31 mouse cellular contexts compared by ENCODE assay signal in the genomic region with DNA sequence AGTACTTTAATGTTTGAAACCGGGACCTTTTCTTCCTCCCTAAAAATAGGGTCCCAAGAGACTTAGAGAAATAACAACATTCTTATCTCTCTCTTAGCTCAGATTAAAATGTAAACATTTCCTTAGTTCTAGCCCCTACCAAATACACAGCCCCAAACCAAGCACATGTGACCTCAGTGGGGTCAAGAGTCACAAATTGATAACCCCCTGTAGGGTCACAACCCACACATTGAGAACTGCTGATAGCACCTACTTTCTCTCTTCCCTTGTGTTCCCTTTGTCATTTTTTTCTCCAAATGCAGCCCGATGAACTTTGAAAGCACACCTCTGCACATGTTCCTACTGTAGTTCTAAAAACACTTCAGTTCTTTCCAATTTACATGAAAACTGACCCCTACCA. TPM values are rescaled to one million over a fixed set of nuclear protein-coding genes. Genes with fewer than 3 reads are reported as not detected.
DNase-seq lines count a peak whose midpoint lies in the region; ATAC-seq and TF ChIP-seq lines count a peak whose summit lies in the region.
"Had no signal": no experiment of that assay in that cellular context is flagged by ENCODE, and none has a peak within 500 bp of the region (broad histone marks: within the 10 kb centered on the region; RNA-seq: fewer than 3 reads in every experiment).

No protein-coding gene starts in this region.

- no peak for DNase-seq in liver, embryonic 11.5 days (ENCODE audit: low spot score)
- no peak for DNase-seq in liver, postnatal 0 days
- DNase-seq in stomach, postnatal 0 days (ENCODE audit: low spot score) = no peak
- DNase-seq in yolk sac, embryonic 10.5 days (ENCODE audit: low spot score) = peak; percentile 42
- no peak for DNase-seq in cerebellum, postnatal 36 days
- DNase-seq: adrenal gland, adult 2 months; adrenal gland, postnatal 14 days; cerebellum, adult 11 months; cerebellum, adult 2 months; cerebellum, adult 9-11 months; cerebellum, postnatal 25 days; embryo, embryonic 11 days; forebrain, postnatal 0 days; gastrocnemius, adult 2 months; gastrocnemius, postnatal 14 days; heart, adult 11 months; heart, postnatal 10 days; heart, postnatal 36 days had no signal

- no peak overlapping the region for H3K27ac ChIP-seq in liver, embryonic 11.5 days (ENCODE audit: low read depth, low read length)
- no peak overlapping the region for H3K27ac ChIP-seq in liver, postnatal 0 days (ENCODE audit: low read depth)
- no peak overlapping the region for H3K27ac ChIP-seq in stomach, embryonic 14.5 days (ENCODE audit: low read length)
- H3K27ac ChIP-seq in stomach, postnatal 0 days (replicated peaks) = no peak overlapping the region
- H3K27ac ChIP-seq: gastrocnemius, adult 2 months; heart, embryonic 15.5 days; hindbrain, embryonic 10.5 days; hindbrain, embryonic 13.5 days; hindbrain, postnatal 0 days had no signal

- no peaks in the 10 kb centered on the region for H3K4me1 ChIP-seq in liver, embryonic 11.5 days (replicated peaks; ENCODE audit: control insufficient read depth, insufficient read depth, low read length)
- H3K4me1 ChIP-seq in liver, postnatal 0 days (ENCODE audit: insufficient read depth) = no peaks in the 10 kb centered on the region
- no peaks in the 10 kb centered on the region for H3K4me1 ChIP-seq in stomach, embryonic 14.5 days (ENCODE audit: control insufficient read depth, insufficient read depth, low read length)
- no peaks in the 10 kb centered on the region for H3K4me1 ChIP-seq in stomach, postnatal 0 days (replicated peaks; ENCODE audit: control insufficient read depth, insufficient read depth)
- H3K4me1 ChIP-seq: heart, embryonic 15.5 days; hindbrain, embryonic 10.5 days; hindbrain, embryonic 13.5 days had no signal

- no peaks in the 10 kb centered on the region for H3K27me3 ChIP-seq in liver, embryonic 11.5 days (replicated peaks; ENCODE audit: control insufficient read depth, insufficient read depth, low read length)
- H3K27me3 ChIP-seq in liver, postnatal 0 days (ENCODE audit: insufficient read depth, low read length) = no peaks in the 10 kb centered on the region
- no peaks in the 10 kb centered on the region for H3K27me3 ChIP-seq in stomach, embryonic 14.5 days (ENCODE audit: control insufficient read depth, insufficient read depth, low read length)
- H3K27me3 ChIP-seq in stomach, postnatal 0 days (ENCODE audit: control insufficient read depth, insufficient read depth, low read length) = no peaks in the 10 kb centered on the region
- H3K27me3 ChIP-seq: heart, embryonic 15.5 days; hindbrain, embryonic 13.5 days had no signal

- WGBS in liver, embryonic 11.5 days = 43% methylated on average over 2 of the region's 2 CpGs
- WGBS in liver, postnatal 0 days (ENCODE audit: insufficient replicate concordance) = 40% methylated on average over 2 of the region's 2 CpGs
- WGBS in stomach, embryonic 14.5 days = 18% methylated on average over 2 of the region's 2 CpGs
- 25% methylated on average over 2 of the region's 2 CpGs for WGBS in stomach, postnatal 0 days

- ATAC-seq in liver, embryonic 11.5 days (replicated peaks; ENCODE audit: low FRiP score) = peak; percentile 71
- no peak for ATAC-seq in liver, postnatal 0 days
- peak; percentile 37; the same call in 1 of the 2 replicates for ATAC-seq in stomach, embryonic 14.5 days (ENCODE audit: insufficient number of reproducible peaks, insufficient read depth, low FRiP score, low read depth)
- ATAC-seq in stomach, postnatal 0 days (ENCODE audit: low FRiP score, low TSS enrichment) = no peak
- ATAC-seq: CD4-positive, CD25-positive, alpha-beta regulatory T cell, adult 4 months; forebrain, embryonic 14.5 days; forebrain, postnatal 0 days; hindbrain, postnatal 0 days had no signal

- no peaks in the 10 kb centered on the region for H3K9me3 ChIP-seq in liver, embryonic 11.5 days (ENCODE audit: control insufficient read depth, low read length)
- no peaks in the 10 kb centered on the region; the same call in 1 of the 2 replicates for H3K9me3 ChIP-seq in liver, postnatal 0 days (ENCODE audit: low read length)
- no peaks in the 10 kb centered on the region for H3K9me3 ChIP-seq in stomach, embryonic 14.5 days (ENCODE audit: control insufficient read depth, low read depth, low read length)
- H3K9me3 ChIP-seq in stomach, postnatal 0 days (ENCODE audit: control insufficient read depth, low read length) = no peaks in the 10 kb centered on the region
- H3K9me3 ChIP-seq: heart, embryonic 15.5 days; hindbrain, embryonic 10.5 days; hindbrain, embryonic 13.5 days had no signal

- no peaks in the 10 kb centered on the region for H3K36me3 ChIP-seq in liver, embryonic 11.5 days (ENCODE audit: control insufficient read depth, insufficient read depth, low read length)
- no peaks in the 10 kb centered on the region for H3K36me3 ChIP-seq in liver, postnatal 0 days (replicated peaks; ENCODE audit: insufficient read depth, low read length)
- no peaks in the 10 kb centered on the region for H3K36me3 ChIP-seq in stomach, embryonic 14.5 days (ENCODE audit: control insufficient read depth, insufficient read depth, low read length)
- H3K36me3 ChIP-seq in stomach, postnatal 0 days (ENCODE audit: control insufficient read depth, insufficient read depth, low read length) = no peaks in the 10 kb centered on the region
- H3K36me3 ChIP-seq: heart, embryonic 15.5 days; hindbrain, embryonic 10.5 days; hindbrain, embryonic 13.5 days had no signal

- no peak overlapping the region for H3K4me2 ChIP-seq in liver, embryonic 11.5 days
- H3K4me2 ChIP-seq in liver, postnatal 0 days (ENCODE audit: low read depth, low read length) = no peak overlapping the region
- no peak overlapping the region for H3K4me2 ChIP-seq in stomach, embryonic 14.5 days (replicated peaks; ENCODE audit: low read depth, low read length)
- no peak overlapping the region for H3K4me2 ChIP-seq in stomach, postnatal 0 days (replicated peaks; ENCODE audit: low read depth)
- H3K4me2 ChIP-seq: heart, embryonic 11.5 days; heart, embryonic 15.5 days; hindbrain, embryonic 13.5 days had no signal

- no peak for TF ChIP-seq EP300 in liver, postnatal 0 days (IDR thresholded peaks at IDR 0.05; ENCODE audit: low read depth)
- TF ChIP-seq EP300 in stomach, postnatal 0 days (optimal IDR thresholded peaks at IDR 0.05) = no peak

- no peak overlapping the region for H3K4me3 ChIP-seq in liver, embryonic 11.5 days (ENCODE audit: low read depth, low read length)
- H3K4me3 ChIP-seq in liver, postnatal 0 days (ENCODE audit: low read depth, low read length) = no peak overlapping the region
- H3K4me3 ChIP-seq in stomach, embryonic 14.5 days (ENCODE audit: low read depth, low read length) = no peak overlapping the region
- no peak overlapping the region for H3K4me3 ChIP-seq in stomach, postnatal 0 days (ENCODE audit: low read depth, low read length)
- H3K4me3 ChIP-seq: gastrocnemius, adult 2 months; heart, embryonic 15.5 days; hindbrain, embryonic 10.5 days; hindbrain, embryonic 13.5 days had no signal

- no peak for TF ChIP-seq CTCF in liver, postnatal 0 days (IDR thresholded peaks at IDR 0.05; ENCODE audit: low read depth)
- no peak for TF ChIP-seq CTCF in stomach, postnatal 0 days (IDR thresholded peaks at IDR 0.05; ENCODE audit: low read depth)

- no peak overlapping the region for H3K9ac ChIP-seq in liver, embryonic 11.5 days (ENCODE audit: low read depth, low read length)
- H3K9ac ChIP-seq in liver, postnatal 0 days (replicated peaks) = no peak overlapping the region
- H3K9ac ChIP-seq in stomach, embryonic 14.5 days (replicated peaks; ENCODE audit: low read depth, low read length) = no peak overlapping the region
- H3K9ac ChIP-seq in stomach, postnatal 0 days (ENCODE audit: low read length) = no peak overlapping the region
- H3K9ac ChIP-seq: forebrain, postnatal 0 days; heart, embryonic 15.5 days; hindbrain, embryonic 13.5 days had no signal

RNA-seq across cellular contexts. Expression of gene Mup5, which starts 19.4 kb away (rescaled TPM):
- not detected in 2 replicates for polyA plus RNA-seq in liver, embryonic 11.5 days (2014; fragmentation: Nextera tagmentation; extraction: Ambion mirVana)
- polyA plus RNA-seq in liver, postnatal 0 days (2015; fragmentation: Nextera tagmentation; extraction: Ambion mirVana) = not detected in 2 replicates
- not detected in 2 replicates for polyA plus RNA-seq in stomach, embryonic 14.5 days (2014; fragmentation: Nextera tagmentation; extraction: Ambion mirVana)
- not detected in 2 replicates for polyA plus RNA-seq in stomach, postnatal 0 days (2015; fragmentation: Nextera tagmentation; extraction: Ambion mirVana)
- polyA plus RNA-seq: adrenal gland, adult 2 months; C2C12; CD4-positive, CD25-positive, alpha-beta regulatory T cell, adult 4 months; cerebellum, adult 2 months; embryonic facial prominence, embryonic 11.5 days; forebrain, embryonic 11.5 days; forebrain, embryonic 14.5 days; forebrain, postnatal 0 days; heart, embryonic 11.5 days; heart, embryonic 15.5 days; hindbrain, embryonic 10.5 days; hindbrain, embryonic 13.5 days; hindbrain, postnatal 0 days had no signal

RNA-seq across cellular contexts. Expression of gene Mup19, which starts 33.5 kb away (rescaled TPM):
- not detected in 2 replicates for polyA plus RNA-seq in liver, embryonic 11.5 days (2014; fragmentation: Nextera tagmentation; extraction: Ambion mirVana)
- polyA plus RNA-seq in liver, postnatal 0 days (2015; fragmentation: Nextera tagmentation; extraction: Ambion mirVana) = not detected in 2 replicates
- polyA plus RNA-seq in stomach, embryonic 14.5 days (2014; fragmentation: Nextera tagmentation; extraction: Ambion mirVana) = not detected in 2 replicates
- not detected in 2 replicates for polyA plus RNA-seq in stomach, postnatal 0 days (2015; fragmentation: Nextera tagmentation; extraction: Ambion mirVana)
- polyA plus RNA-seq: adrenal gland, adult 2 months; C2C12; CD4-positive, CD25-positive, alpha-beta regulatory T cell, adult 4 months; cerebellum, adult 2 months; cortical plate, adult 2 months; embryonic facial prominence, embryonic 11.5 days; forebrain, embryonic 11.5 days; forebrain, embryonic 14.5 days; forebrain, postnatal 0 days; frontal cortex, adult 2 months; heart, embryonic 11.5 days; heart, embryonic 15.5 days; hindbrain, embryonic 10.5 days; hindbrain, embryonic 13.5 days; hindbrain, postnatal 0 days had no signal

Comparison
In these comparisons a context has a peak if more than half of its experiments do, and no peak if none do; other contexts are left out.
1. ATAC-seq: peak in liver, embryonic 11.5 days (single experiment) and stomach, embryonic 14.5 days (single experiment); none in liver, postnatal 0 days (single experiment) and stomach, postnatal 0 days (single experiment).